Mouse (Mus musculus) thymus, adult 2 months (tissue): ENCODE results near the gene Muc1.

Source experiments
- CTCF ChIP-seq: fragments of 200-500 bp; IDR thresholded peaks from 2 replicates; pipeline ENCODE4 v1.5.1; 2012; ENCODE audit warnings: mild to moderate bottlenecking, control low read depth, low read length, moderate library complexity, borderline replicate concordance; ENCODE audit not compliant: control insufficient read depth, poor library complexity, insufficient read depth; ENCODE audit errors: extremely low read depth
- POLR2A ChIP-seq: fragments of 200-500 bp; IDR thresholded peaks from 2 replicates; pipeline ENCODE4 v1.6.1; 2012; ENCODE audit warnings: mild to moderate bottlenecking, low read length, control low read depth, moderate library complexity; ENCODE audit not compliant: control insufficient read depth, poor library complexity, insufficient read depth; ENCODE audit errors: extremely low read depth

GRCm38 (mm10) chr3:89270051-89270755, 41.3 kb downstream of the Muc1 start, which contains the start of gene Slc50a1:
- peak; percentile 64 for TF ChIP-seq POLR2A
- peak; percentile 70; the same call in 1 of the 2 replicates for TF ChIP-seq CTCF
